Mouse (Mus musculus): ENCODE measurements around the gene Depdc1a. TPM values are rescaled to one million over a fixed set of nuclear protein-coding genes. Genes with fewer than 3 reads are reported as not detected.
"Not testable (repeated sequence)": the region's sequence is repeated elsewhere in the genome, so short reads cannot be mapped to it uniquely, and the experiment has no call there.

Depdc1a gene
- 6.0 and 7.1 TPM in 2 replicates for polyA plus RNA-seq (2015; fragmentation: Nextera tagmentation; extraction: Ambion mirVana)

DNA sequence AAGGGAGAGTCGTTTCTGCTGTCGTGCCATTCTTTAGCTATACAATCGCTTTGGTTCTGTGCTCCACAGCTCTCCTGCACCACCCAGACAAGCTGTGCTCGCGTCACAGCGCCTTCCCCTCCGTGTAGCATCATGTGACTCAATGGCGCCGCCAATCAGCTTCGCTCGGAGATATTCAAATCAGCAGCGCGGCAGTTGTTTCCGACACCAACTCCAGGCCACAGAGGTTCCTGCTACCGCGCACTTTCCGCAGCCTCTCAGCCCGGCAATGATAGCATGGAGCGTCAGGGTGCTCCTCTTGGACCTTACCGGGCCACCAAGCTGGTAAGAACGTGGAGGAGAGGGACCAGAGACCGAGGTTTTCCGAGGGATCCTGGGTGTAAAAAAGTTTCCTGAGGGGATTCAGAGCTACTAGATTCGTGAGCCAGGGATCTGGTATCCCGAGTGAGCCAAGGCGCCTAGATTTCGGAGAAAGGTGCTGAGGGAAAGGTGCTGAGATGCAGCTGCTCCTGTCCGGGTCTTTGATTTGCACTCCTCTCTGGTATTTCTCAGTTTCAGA lies at the start of gene Depdc1a:
Depdc1a (plus strand) TSS at position 191 of the 559 bp plus-strand sequence.
- Histone ChIP-seq H3K9me3 (ENCODE audit: control insufficient read depth) (no peaks in the 10 kb centered on the region), H3K36me3 (ENCODE audit: control insufficient read depth, insufficient read depth) (no peaks in the 10 kb centered on the region), H3K27ac (ENCODE audit: low read depth, low read length) (no peak within 1 kb of the TSS), H3K4me1 (replicated peaks; ENCODE audit: control insufficient read depth, insufficient read depth, low read length) (no peaks in the 10 kb centered on the region), H3K27me3 (replicated peaks; ENCODE audit: control insufficient read depth, insufficient read depth, low read length) (no peaks in the 10 kb centered on the region), H3K9ac (ENCODE audit: low read depth, low read length) (peak within 1 kb of the TSS; percentile 34), H3K4me3 (ENCODE audit: low read depth, low read length) (peak within 1 kb of the TSS; percentile 57), H3K4me2 (replicated peaks; ENCODE audit: low read depth) (peak within 1 kb of the TSS; percentile 81)
- under 1% methylated on average over 28 of the region's 28 CpGs for WGBS
- ATAC-seq, result peak; percentile 100
- TF ChIP-seq CTCF (IDR thresholded peaks at IDR 0.05; ENCODE audit: low read depth), result 0 out of 2 replicates have a peak, but pooled peaks have one; percentile 9

DNA sequence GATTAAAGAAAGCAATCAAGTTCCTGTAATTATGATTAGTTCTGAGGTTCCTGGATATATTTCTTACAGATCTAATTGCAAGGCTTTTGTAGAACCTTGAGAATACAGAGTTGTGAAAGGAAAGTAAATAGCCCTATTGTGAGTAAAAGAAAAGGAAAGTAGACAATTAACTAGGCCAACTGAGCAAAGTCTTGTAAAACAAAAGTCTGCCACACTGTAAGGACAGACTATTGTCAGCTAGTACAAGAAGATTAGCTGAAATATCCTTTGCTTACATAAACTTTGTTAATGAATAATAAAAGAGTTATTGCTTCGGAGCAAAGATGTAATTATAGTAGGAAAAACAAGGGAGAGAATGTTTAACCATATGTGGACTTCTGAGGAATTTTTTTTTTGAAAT lies 25.2 kb upstream of the Depdc1a start:
- no peak overlapping the region for H3K27ac ChIP-seq (ENCODE audit: low read depth, low read length)
- H3K9me3 ChIP-seq (ENCODE audit: control insufficient read depth), result no peaks in the 10 kb centered on the region
- no peak overlapping the region for H3K9ac ChIP-seq (ENCODE audit: low read depth, low read length)
- H3K27me3 ChIP-seq (replicated peaks; ENCODE audit: control insufficient read depth, insufficient read depth, low read length), result peaks cover 17% of the 10 kb centered on the region; the same call in 1 of the 2 replicates
- no peak overlapping the region for H3K4me2 ChIP-seq (replicated peaks; ENCODE audit: low read depth)
- no peak for TF ChIP-seq CTCF (IDR thresholded peaks at IDR 0.05; ENCODE audit: low read depth)
- WGBS, result 32% methylated on average over 1 of the region's 1 CpGs
- H3K4me3 ChIP-seq (ENCODE audit: low read depth, low read length), result no peak overlapping the region
- H3K4me1 ChIP-seq (replicated peaks; ENCODE audit: control insufficient read depth, insufficient read depth, low read length), result no peaks in the 10 kb centered on the region
- H3K36me3 ChIP-seq (ENCODE audit: control insufficient read depth, insufficient read depth), result no peaks in the 10 kb centered on the region
- ATAC-seq, result peak; percentile 60

DNA sequence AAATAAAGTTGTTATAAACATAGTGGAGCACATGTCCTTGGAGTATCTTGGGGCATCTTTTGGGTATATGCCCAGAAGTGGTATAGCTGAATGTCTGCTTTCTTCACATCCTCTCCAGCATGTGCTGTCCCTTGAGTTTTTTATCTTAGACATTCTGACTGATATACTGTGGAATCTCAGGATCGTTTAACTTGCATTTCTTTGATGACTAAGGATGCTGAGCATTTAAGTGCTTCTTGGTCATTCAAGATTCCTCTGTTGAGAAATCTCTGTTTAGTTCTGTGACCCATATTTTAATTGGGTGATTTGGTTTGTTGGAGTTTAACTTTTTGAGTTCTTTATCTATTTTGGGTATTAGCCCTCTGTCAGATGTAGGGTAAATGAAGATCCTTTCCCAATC lies 19.8 kb upstream of the Depdc1a start:
- no peaks in the 10 kb centered on the region for H3K9me3 ChIP-seq (ENCODE audit: control insufficient read depth)
- H3K27me3 ChIP-seq (replicated peaks; ENCODE audit: control insufficient read depth, insufficient read depth, low read length), result peaks cover 32% of the 10 kb centered on the region; the same call in 1 of the 2 replicates
- ATAC-seq, result no peak
- H3K27ac ChIP-seq (ENCODE audit: low read depth, low read length), result no peak overlapping the region
- H3K4me2 ChIP-seq (replicated peaks; ENCODE audit: low read depth), result no peak overlapping the region
- no peaks in the 10 kb centered on the region for H3K36me3 ChIP-seq (ENCODE audit: control insufficient read depth, insufficient read depth)
- H3K4me3 ChIP-seq (ENCODE audit: low read depth, low read length), result no peak overlapping the region
- H3K9ac ChIP-seq (ENCODE audit: low read depth, low read length), result no peak overlapping the region
- no peaks in the 10 kb centered on the region for H3K4me1 ChIP-seq (replicated peaks; ENCODE audit: control insufficient read depth, insufficient read depth, low read length)
- no peak for TF ChIP-seq CTCF (IDR thresholded peaks at IDR 0.05; ENCODE audit: low read depth)
- WGBS, result 71% methylated on average over 1 of the region's 1 CpGs

DNA sequence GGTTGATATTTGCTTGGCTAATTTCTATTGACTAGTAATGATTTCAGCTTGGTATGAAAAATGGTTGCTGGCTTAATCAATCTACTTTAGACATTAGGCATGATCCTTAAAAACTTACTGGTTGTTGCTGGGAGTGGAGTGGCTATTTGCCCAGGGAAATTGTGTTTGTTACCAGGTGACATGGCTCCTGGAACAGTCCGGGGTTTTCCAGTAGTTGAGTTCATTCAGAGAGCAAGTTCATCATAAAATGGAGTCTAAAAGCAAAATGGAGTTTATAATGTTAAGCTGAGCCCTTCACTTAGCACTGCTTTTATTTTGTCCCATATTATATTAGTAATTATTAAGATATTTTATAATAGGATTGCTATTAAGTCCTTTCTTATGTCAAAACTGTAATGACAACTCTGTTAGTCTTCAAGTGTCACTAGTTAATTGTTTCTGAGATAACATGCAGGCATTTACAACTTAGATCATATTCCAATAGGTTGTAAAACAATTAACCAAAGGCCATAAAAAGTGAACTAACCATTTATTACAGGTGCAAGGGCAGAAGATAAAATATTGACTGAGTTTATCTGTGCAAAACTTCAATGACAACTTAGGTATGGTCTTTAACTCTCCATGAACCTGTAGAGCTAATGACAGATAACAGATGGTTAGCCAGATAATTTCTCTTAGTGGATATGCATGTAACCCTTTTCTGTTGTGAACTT lies 17.8 kb upstream of the Depdc1a start:
- peak; percentile 85 for ATAC-seq
- H3K4me1 ChIP-seq (replicated peaks; ENCODE audit: control insufficient read depth, insufficient read depth, low read length), result no peaks in the 10 kb centered on the region
- H3K27ac ChIP-seq (ENCODE audit: low read depth, low read length), result no peak overlapping the region
- H3K9me3 ChIP-seq (ENCODE audit: control insufficient read depth), result no peaks in the 10 kb centered on the region
- H3K27me3 ChIP-seq (replicated peaks; ENCODE audit: control insufficient read depth, insufficient read depth, low read length), result peaks cover 35% of the 10 kb centered on the region; the same call in 1 of the 2 replicates
- no peak for TF ChIP-seq CTCF (IDR thresholded peaks at IDR 0.05; ENCODE audit: low read depth)
- no peaks in the 10 kb centered on the region for H3K36me3 ChIP-seq (ENCODE audit: control insufficient read depth, insufficient read depth)
- 26% methylated on average over 1 of the region's 1 CpGs for WGBS
- no peak overlapping the region for H3K9ac ChIP-seq (ENCODE audit: low read depth, low read length)
- H3K4me2 ChIP-seq (replicated peaks; ENCODE audit: low read depth), result no peak overlapping the region
- H3K4me3 ChIP-seq (ENCODE audit: low read depth, low read length), result no peak overlapping the region

DNA sequence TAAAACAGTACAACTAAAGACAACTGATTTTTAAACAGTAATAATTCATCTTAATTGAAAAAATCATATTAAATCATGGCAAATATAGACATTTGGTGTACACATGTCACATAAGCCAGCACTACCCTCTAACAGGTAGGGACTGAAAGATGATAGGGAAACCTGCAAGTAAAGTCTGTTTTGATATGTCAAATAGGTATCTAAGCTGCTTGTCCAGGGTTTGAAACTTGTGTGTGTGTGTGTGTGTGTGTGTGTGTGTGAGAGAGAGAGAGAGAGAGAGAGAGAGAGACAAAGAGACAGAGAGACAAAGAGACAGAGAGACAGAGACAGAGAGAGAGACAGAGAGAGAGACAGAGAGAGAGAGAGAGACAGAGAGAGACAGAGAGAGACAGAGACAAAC lies 524 bp upstream of the Depdc1a start:
- not testable (repeated sequence) for ATAC-seq; H3K27ac ChIP-seq (ENCODE audit: low read depth, low read length)

DNA sequence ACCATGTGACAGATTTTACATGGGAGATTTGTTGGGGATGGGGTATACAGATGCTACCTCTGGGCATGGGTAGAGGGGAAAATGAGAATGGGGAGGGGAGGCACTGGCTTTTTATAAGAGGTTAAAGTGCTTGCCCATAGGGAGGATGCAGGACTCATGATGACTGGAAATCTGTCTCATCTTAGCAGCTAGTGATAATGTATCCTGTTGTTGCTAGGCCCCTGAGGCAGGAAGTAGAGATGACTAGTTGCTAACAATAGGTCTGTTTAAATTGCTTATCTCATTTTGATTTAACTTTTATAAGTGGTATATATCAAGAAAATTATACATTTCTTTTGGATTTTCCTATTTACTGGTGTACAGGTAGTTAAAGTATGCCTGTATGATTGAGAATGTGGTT lies 13.7 kb downstream of the Depdc1a start:
- H3K9me3 ChIP-seq (ENCODE audit: control insufficient read depth), result 0 out of 2 replicates have a peak, but pooled peaks cover 3% of the 10 kb centered on the region
- H3K4me3 ChIP-seq (ENCODE audit: low read depth, low read length), result no peak overlapping the region
- H3K9ac ChIP-seq (ENCODE audit: low read depth, low read length), result no peak overlapping the region
- no peaks in the 10 kb centered on the region for H3K36me3 ChIP-seq (ENCODE audit: control insufficient read depth, insufficient read depth)
- no peak overlapping the region for H3K4me2 ChIP-seq (replicated peaks; ENCODE audit: low read depth)
- H3K27me3 ChIP-seq (replicated peaks; ENCODE audit: control insufficient read depth, insufficient read depth, low read length), result no peaks in the 10 kb centered on the region
- TF ChIP-seq CTCF (IDR thresholded peaks at IDR 0.05; ENCODE audit: low read depth), result no peak
- no peak overlapping the region for H3K27ac ChIP-seq (ENCODE audit: low read depth, low read length)
- no peak for ATAC-seq
- no peaks in the 10 kb centered on the region for H3K4me1 ChIP-seq (replicated peaks; ENCODE audit: control insufficient read depth, insufficient read depth, low read length)

More for the DNA sequence above, 524 bp upstream of the Depdc1a start:
- H3K36me3 ChIP-seq (ENCODE audit: control insufficient read depth, insufficient read depth); H3K9me3 ChIP-seq (ENCODE audit: control insufficient read depth); H3K27me3 ChIP-seq (replicated peaks; ENCODE audit: control insufficient read depth, insufficient read depth, low read length); H3K4me1 ChIP-seq (replicated peaks; ENCODE audit: control insufficient read depth, insufficient read depth, low read length); H3K9ac ChIP-seq (ENCODE audit: low read depth, low read length): not testable (repeated sequence)
- Histone ChIP-seq H3K4me3 (ENCODE audit: low read depth, low read length) (peak overlapping the region; percentile 57), H3K4me2 (replicated peaks; ENCODE audit: low read depth) (peak overlapping the region; percentile 81)

All from intestine, postnatal 0 days (tissue).